Mouse (Mus musculus) forebrain, embryonic 15.5 days (tissue): ENCODE measurements at regions not wholly inside any gene's neighbourhood (a gene's known extent, or its start where the extent isn't known, plus 50 kb on each side); places are given as distances from the start of the nearest gene placed in this dataset.

Experiments used
- ATAC-seq: fragments of 200-750 bp; cut with Nextera tagmentation; replicated peaks from 2 replicates; pipeline ENCODE4 v1.8.0; 2017; ENCODE audit warnings: mild to moderate bottlenecking, moderate TSS enrichment, moderate library complexity
- H3K27ac ChIP-seq: fragments of 300-500 bp; sonication (generic); replicated peaks from 2 replicates; pipeline ENCODE4 v1.5.1; 2015; ENCODE audit warnings: mild to moderate bottlenecking, inconsistent platforms
- H3K27me3 ChIP-seq: fragments of 300-500 bp; sonication (generic); 2 replicates; pipeline ENCODE4 v1.6.1; 2015; ENCODE audit warnings: inconsistent platforms
- H3K36me3 ChIP-seq: fragments of 300-500 bp; sonication (generic); 2 replicates; pipeline ENCODE4 v1.6.1; 2015; ENCODE audit warnings: mild to moderate bottlenecking, inconsistent platforms
- H3K4me1 ChIP-seq: fragments of 300-500 bp; sonication (generic); 2 replicates; pipeline ENCODE4 v1.6.1; 2015; ENCODE audit warnings: inconsistent platforms
- H3K4me2 ChIP-seq: fragments of 300-500 bp; sonication (generic); replicated peaks from 2 replicates; pipeline ENCODE4 v1.6.1; 2015; ENCODE audit warnings: mild to moderate bottlenecking, inconsistent platforms
- H3K4me3 ChIP-seq: fragments of 300-500 bp; sonication (generic); 2 replicates; pipeline ENCODE4 v1.5.1; 2015; ENCODE audit warnings: mild to moderate bottlenecking, inconsistent platforms
- H3K9ac ChIP-seq: fragments of 300-500 bp; sonication (generic); replicated peaks from 2 replicates; pipeline ENCODE4 v1.6.1; 2015; ENCODE audit warnings: mild to moderate bottlenecking, inconsistent platforms
- H3K9me3 ChIP-seq: fragments of 300-500 bp; sonication (generic); 2 replicates; pipeline ENCODE4 v1.6.1; 2016; ENCODE audit warnings: inconsistent platforms
- WGBS: fragments of 180-500 bp; shearing (Covaris S2); methylation state at CpG from one replicate; pipeline ENCODE4 v1.1.7; 2015; ENCODE audit warnings: mixed read lengths; 5-methylcytosine and 5-hydroxymethylcytosine counted together

DNA sequence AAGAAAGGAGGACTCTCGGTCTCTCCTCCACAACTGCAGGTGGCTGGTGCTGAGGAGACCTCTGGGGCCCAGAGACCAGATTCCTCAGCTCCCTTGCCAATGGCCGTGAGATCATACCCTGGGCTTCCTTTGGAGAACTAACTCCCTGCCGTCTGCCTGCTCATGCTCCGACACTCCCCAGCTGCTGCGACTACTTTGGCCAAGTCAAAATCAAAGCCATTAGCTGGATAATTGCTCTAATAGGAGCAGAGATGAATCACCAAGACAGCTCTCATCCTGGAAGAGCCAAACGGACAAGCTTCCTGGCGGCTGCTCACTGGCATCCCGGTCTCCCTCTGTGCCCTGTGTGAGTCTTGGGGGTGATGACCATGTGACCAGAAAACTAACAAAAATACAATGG lies 198.3 kb upstream of the A430005L14Rik start:
- no peak overlapping the region for H3K27ac ChIP-seq
- H3K27me3 ChIP-seq = no peaks in the 10 kb centered on the region
- no peak overlapping the region for H3K9ac ChIP-seq
- H3K4me3 ChIP-seq = no peak overlapping the region
- no peak overlapping the region for H3K4me2 ChIP-seq
- no peaks in the 10 kb centered on the region for H3K36me3 ChIP-seq
- no peak for ATAC-seq
- H3K9me3 ChIP-seq = no peaks in the 10 kb centered on the region
- no peaks in the 10 kb centered on the region for H3K4me1 ChIP-seq
- 70% methylated on average over 8 of the region's 8 CpGs for WGBS

GRCm38 (mm10) chr4:153760934-153761333 lies 196.1 kb upstream of the A430005L14Rik start:
- H3K9ac ChIP-seq = no peak overlapping the region
- 92% methylated on average over 4 of the region's 4 CpGs for WGBS
- no peak overlapping the region for H3K4me3 ChIP-seq
- no peak overlapping the region for H3K4me2 ChIP-seq
- H3K36me3 ChIP-seq = no peaks in the 10 kb centered on the region
- H3K4me1 ChIP-seq = no peaks in the 10 kb centered on the region
- no peaks in the 10 kb centered on the region for H3K27me3 ChIP-seq
- ATAC-seq = no peak
- H3K27ac ChIP-seq = no peak overlapping the region
- H3K9me3 ChIP-seq = no peaks in the 10 kb centered on the region

DNA sequence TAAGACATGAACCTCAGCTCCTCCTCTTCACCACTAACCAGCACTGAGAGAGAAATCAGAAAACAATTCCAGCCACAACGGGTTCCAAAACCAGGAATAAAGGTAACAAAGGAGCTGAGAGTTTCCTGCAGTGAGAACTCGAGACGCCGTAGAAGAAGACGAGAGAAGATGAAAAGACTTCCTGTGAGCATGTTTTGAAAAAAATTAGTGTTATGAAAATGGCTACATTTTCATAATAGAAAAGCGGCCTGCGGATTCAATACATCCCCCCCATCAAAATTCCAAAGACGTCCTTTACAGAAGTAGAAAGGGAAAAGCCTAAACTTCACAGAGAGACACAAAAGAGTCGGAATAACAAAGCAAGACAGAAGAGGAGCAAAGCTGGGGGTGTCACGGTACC lies 193.6 kb upstream of the A430005L14Rik start:
- Histone ChIP-seq H3K27ac (no peak overlapping the region), H3K9me3 (no peaks in the 10 kb centered on the region), H3K36me3 (no peaks in the 10 kb centered on the region), H3K9ac (no peak overlapping the region), H3K27me3 (no peaks in the 10 kb centered on the region), H3K4me1 (no peaks in the 10 kb centered on the region), H3K4me3 (no peak overlapping the region), H3K4me2 (no peak overlapping the region)
- ATAC-seq = no peak
- 63% methylated on average over 10 of the region's 10 CpGs for WGBS

- Histone ChIP-seq H3K4me3 (no peak overlapping the region), H3K4me1 (peaks cover 10% of the 10 kb centered on the region; the same call in 1 of the 2 replicates), H3K9ac (no peak overlapping the region), H3K27me3 (no peaks in the 10 kb centered on the region), H3K4me2 (no peak overlapping the region), H3K27ac (no peak overlapping the region), H3K36me3 (no peaks in the 10 kb centered on the region), H3K9me3 (no peaks in the 10 kb centered on the region)
- WGBS = 66% methylated on average over 9 of the region's 9 CpGs
- ATAC-seq = no peak
These were observed 189.3 kb upstream of the A430005L14Rik start for GRCm38 (mm10) chr4:153767713-153768112.

DNA sequence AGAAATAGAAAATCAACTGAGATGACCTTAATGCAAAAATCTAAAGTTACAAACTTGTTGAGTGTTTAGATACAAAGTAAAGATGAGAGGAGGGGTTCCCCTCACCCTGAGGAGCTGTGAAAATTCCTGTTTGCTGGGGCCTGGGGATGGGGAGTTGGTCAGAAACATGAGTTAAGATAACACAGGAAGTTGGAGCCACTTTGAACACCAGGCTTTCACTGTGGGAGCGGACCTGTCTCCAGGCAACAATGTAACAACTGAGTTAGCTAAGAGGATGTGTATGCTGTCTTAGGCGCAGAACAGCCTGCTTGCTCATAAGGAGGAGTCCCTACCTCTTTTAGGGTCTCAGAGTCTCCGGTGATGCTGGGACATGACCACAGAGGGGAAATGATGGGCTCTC lies 188.7 kb upstream of the A430005L14Rik start:
- no peak overlapping the region for H3K27ac ChIP-seq
- H3K9me3 ChIP-seq = no peaks in the 10 kb centered on the region
- no peak for ATAC-seq
- no peak overlapping the region for H3K9ac ChIP-seq
- 77% methylated on average over 3 of the region's 3 CpGs for WGBS
- H3K4me3 ChIP-seq = no peak overlapping the region
- no peaks in the 10 kb centered on the region for H3K36me3 ChIP-seq
- no peaks in the 10 kb centered on the region for H3K27me3 ChIP-seq
- peaks cover 10% of the 10 kb centered on the region; the same call in 1 of the 2 replicates for H3K4me1 ChIP-seq
- no peak overlapping the region for H3K4me2 ChIP-seq

- WGBS = 32% methylated on average over 5 of the region's 5 CpGs
- H3K4me3 ChIP-seq = no peak overlapping the region
- no peak for ATAC-seq
- H3K27me3 ChIP-seq = no peaks in the 10 kb centered on the region
- H3K4me1 ChIP-seq = peaks cover 10% of the 10 kb centered on the region; the same call in 1 of the 2 replicates
- H3K9me3 ChIP-seq = no peaks in the 10 kb centered on the region
- H3K27ac ChIP-seq = no peak overlapping the region
- no peak overlapping the region for H3K9ac ChIP-seq
- H3K36me3 ChIP-seq = no peaks in the 10 kb centered on the region
- H3K4me2 ChIP-seq = no peak overlapping the region
These were observed 186.4 kb upstream of the A430005L14Rik start for GRCm38 (mm10) chr4:153770675-153771074.

DNA sequence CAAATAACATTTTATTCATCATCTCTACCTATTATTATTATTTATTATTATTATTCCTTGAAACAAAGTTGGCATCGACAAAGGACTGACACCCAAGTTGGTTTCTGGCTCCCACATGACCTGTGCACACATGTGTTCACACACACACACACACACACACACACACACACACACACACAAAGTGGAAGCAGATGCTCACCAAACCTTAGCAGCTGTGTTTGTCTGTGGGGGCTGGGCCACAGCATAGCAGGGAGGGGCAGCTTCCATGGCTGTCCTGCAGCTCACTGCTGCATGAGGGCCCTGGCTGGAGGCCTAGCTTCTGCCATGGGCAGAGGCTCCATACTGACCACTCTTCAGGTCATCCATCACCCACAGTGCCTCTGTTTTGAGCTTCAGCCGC lies 176.5 kb upstream of the A430005L14Rik start:
- no peak overlapping the region for H3K4me3 ChIP-seq
- no peak overlapping the region for H3K9ac ChIP-seq
- no peak overlapping the region for H3K27ac ChIP-seq
- ATAC-seq = no peak
- H3K9me3 ChIP-seq = no peaks in the 10 kb centered on the region
- WGBS = 88% methylated on average over 2 of the region's 2 CpGs
- no peak overlapping the region for H3K4me2 ChIP-seq
- H3K36me3 ChIP-seq = no peaks in the 10 kb centered on the region
- H3K4me1 ChIP-seq = 0 out of 2 replicates have a peak, but pooled peaks cover 4% of the 10 kb centered on the region
- H3K27me3 ChIP-seq = no peaks in the 10 kb centered on the region

GRCm38 (mm10) chr4:153781271-153781670 lies 175.8 kb upstream of the A430005L14Rik start:
- 84% methylated on average over 7 of the region's 7 CpGs for WGBS
- no peak overlapping the region for H3K4me2 ChIP-seq
- no peak overlapping the region for H3K4me3 ChIP-seq

DNA sequence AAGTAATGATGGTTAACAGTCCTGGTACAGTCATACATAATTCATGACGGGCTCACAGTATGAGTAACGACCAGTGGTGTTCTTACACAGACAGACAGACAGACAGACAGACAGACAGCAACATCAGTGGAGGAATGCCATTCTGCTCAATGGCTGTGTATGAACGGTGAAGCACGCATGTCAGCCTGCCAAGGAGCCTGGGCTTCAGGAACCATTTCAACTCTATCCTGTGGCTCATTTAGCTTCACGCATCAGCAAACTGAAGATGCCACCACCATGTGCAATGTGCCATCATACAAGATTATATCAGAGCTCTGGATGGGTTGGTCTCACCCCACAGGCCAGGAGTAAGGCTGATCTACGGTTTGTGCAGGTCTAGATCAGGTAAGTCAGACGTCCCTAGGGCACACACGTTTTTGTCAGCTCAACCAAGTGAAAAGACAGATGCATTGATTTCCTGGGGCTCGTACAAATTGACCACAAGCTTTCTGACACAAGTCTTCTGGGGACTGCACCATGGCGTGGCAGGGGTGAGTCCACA lies 175.0 kb upstream of the A430005L14Rik start:
- no peaks in the 10 kb centered on the region for H3K36me3 ChIP-seq
- H3K9me3 ChIP-seq = no peaks in the 10 kb centered on the region
- H3K27me3 ChIP-seq = no peaks in the 10 kb centered on the region
- ATAC-seq = no peak
- H3K4me2 ChIP-seq = no peak overlapping the region
- no peak overlapping the region for H3K9ac ChIP-seq
- 0 out of 2 replicates have a peak, but pooled peaks cover 4% of the 10 kb centered on the region for H3K4me1 ChIP-seq
- H3K4me3 ChIP-seq = no peak overlapping the region
- WGBS = 83% methylated on average over 10 of the region's 10 CpGs
- no peak overlapping the region for H3K27ac ChIP-seq

More at GRCm38 (mm10) chr4:153781271-153781670, 175.8 kb upstream of the A430005L14Rik start:
- no peaks in the 10 kb centered on the region for H3K27me3 ChIP-seq
- no peaks in the 10 kb centered on the region for H3K36me3 ChIP-seq
- H3K9ac ChIP-seq = no peak overlapping the region
- H3K9me3 ChIP-seq = no peaks in the 10 kb centered on the region
- ATAC-seq = no peak
- 0 out of 2 replicates have a peak, but pooled peaks cover 4% of the 10 kb centered on the region for H3K4me1 ChIP-seq
- no peak overlapping the region for H3K27ac ChIP-seq

GRCm38 (mm10) chr4:153784401-153784800 lies 172.6 kb upstream of the A430005L14Rik start:
- H3K4me1 ChIP-seq = 0 out of 2 replicates have a peak, but pooled peaks cover 4% of the 10 kb centered on the region
- H3K4me3 ChIP-seq = no peak overlapping the region
- no peak for ATAC-seq
- no peak overlapping the region for H3K27ac ChIP-seq
- no peak overlapping the region for H3K4me2 ChIP-seq
- H3K27me3 ChIP-seq = no peaks in the 10 kb centered on the region
- no peak overlapping the region for H3K9ac ChIP-seq
- H3K36me3 ChIP-seq = no peaks in the 10 kb centered on the region
- 65% methylated on average over 11 of the region's 11 CpGs for WGBS
- no peaks in the 10 kb centered on the region for H3K9me3 ChIP-seq

DNA sequence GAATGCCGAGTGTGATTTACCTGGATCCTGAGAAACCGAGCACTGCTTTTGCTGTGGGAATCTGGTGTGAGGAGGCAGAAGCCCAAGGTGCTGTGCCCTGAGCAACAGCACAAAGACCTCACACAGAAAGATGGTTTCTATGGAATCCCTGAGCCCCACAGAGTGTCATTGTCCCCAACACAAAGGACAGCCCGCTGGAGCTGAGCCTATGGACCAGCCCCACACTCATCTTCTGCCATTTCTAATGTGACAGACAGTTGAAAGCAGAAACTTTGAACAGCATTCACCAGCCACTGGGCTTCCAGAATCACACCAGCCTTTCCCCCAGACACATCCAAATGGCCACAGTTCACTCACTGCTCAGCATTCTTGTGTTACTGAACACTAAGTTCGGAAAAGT lies 171.5 kb upstream of the A430005L14Rik start:
- H3K9me3 ChIP-seq = no peaks in the 10 kb centered on the region
- no peaks in the 10 kb centered on the region for H3K27me3 ChIP-seq
- no peak for ATAC-seq
- no peak overlapping the region for H3K4me2 ChIP-seq
- no peak overlapping the region for H3K9ac ChIP-seq
- 0 out of 2 replicates have a peak, but pooled peaks cover 4% of the 10 kb centered on the region for H3K4me1 ChIP-seq
- WGBS = 36% methylated on average over 4 of the region's 4 CpGs
- H3K4me3 ChIP-seq = no peak overlapping the region
- no peak overlapping the region for H3K27ac ChIP-seq
- no peaks in the 10 kb centered on the region for H3K36me3 ChIP-seq

DNA sequence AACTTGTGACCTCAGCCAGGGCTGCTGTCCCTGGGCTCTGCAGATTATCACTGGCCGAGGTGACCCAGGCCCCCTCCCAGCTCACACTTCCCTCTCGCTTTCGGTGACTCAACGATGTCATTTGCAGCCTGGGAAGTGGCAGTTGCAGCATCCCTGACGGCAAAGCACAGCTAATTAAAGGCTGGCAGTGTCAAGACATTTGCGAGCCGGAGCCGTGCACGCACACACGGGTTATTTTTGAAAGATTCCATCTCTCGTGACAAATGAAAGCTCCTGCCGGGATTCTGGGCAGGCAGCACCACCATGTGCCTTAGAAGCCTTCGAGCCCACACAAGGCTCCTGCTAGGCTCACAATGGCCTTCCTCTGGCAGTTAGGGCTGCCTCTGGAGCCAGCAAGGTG lies 164.7 kb upstream of the A430005L14Rik start:
- Histone ChIP-seq H3K36me3 (no peaks in the 10 kb centered on the region), H3K4me1 (peaks cover 7% of the 10 kb centered on the region; the same call in 1 of the 2 replicates), H3K4me3 (no peak overlapping the region), H3K27me3 (no peaks in the 10 kb centered on the region), H3K27ac (no peak overlapping the region; the same call in 1 of the 2 replicates), H3K9ac (no peak overlapping the region), H3K9me3 (no peaks in the 10 kb centered on the region), H3K4me2 (no peak overlapping the region)
- 21% methylated on average over 13 of the region's 13 CpGs for whole genome bisulfite sequencing
- 0 out of 2 replicates have a peak, but pooled peaks have one; percentile 13 for ATAC-seq

DNA sequence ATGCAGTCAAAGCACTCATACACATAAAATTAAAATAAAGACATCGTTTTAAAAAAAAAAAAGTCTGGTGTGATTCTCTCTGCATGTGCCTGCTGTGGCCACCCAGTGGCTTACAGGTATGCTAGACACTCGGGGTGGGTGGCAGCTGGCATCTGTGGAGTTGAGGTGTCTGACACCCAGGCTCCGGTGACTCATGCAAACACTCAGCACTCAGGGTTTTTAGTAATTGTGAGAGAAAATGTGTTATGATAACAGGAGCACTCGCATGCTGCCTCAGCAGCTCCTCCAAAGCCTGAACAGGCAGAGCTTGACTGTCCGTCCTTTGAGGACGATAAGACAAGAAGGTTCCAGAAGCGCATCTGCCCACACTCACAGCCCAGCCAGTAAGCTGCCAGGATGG lies 159.0 kb upstream of the A430005L14Rik start:
- H3K27ac ChIP-seq = no peak overlapping the region
- H3K36me3 ChIP-seq = no peaks in the 10 kb centered on the region
- H3K4me3 ChIP-seq = no peak overlapping the region
- no peak for ATAC-seq
- no peaks in the 10 kb centered on the region for H3K4me1 ChIP-seq
- no peaks in the 10 kb centered on the region for H3K9me3 ChIP-seq
- H3K9ac ChIP-seq = no peak overlapping the region
- no peak overlapping the region for H3K4me2 ChIP-seq
- no peaks in the 10 kb centered on the region for H3K27me3 ChIP-seq
- 82% methylated on average over 7 of the region's 7 CpGs for WGBS
